Mouse (Mus musculus): ENCODE data around the gene Sept11. TPM values are rescaled to one million over a fixed set of nuclear protein-coding genes. Genes with fewer than 3 reads are reported as not detected.

The Sept11 gene
- total RNA-seq (2023), result 58.2 TPM

GRCm38 (mm10) chr5:93092857-93093622 is at the start of gene Sept11:
Sept11 (plus strand) TSS chr5:93093437.

GRCm38 (mm10) chr5:93044584-93045370 is 48.5 kb upstream of the Sept11 start, which contains the start of gene Sowahb:
Sowahb (minus strand) TSS chr5:93045022.

GRCm38 (mm10) chr5:93206109-93207005 is 113.1 kb downstream of the Sept11 start, which contains the start of the genes Ccni and 2010109A12Rik:
Ccni (minus strand) TSS chr5:93206495.
2010109A12Rik (plus strand) TSS chr5:93206518.

Other genes starting within 250 kb of the Sept11 start
- gene Sowahb, start 48.4 kb upstream of the Sept11 start, total RNA-seq (2023), result not detected
- 161 TPM for gene Ccni, start 113.1 kb downstream of the Sept11 start, total RNA-seq (2023)
- 3.9 TPM for gene 2010109A12Rik, start 113.1 kb downstream of the Sept11 start, total RNA-seq (2023)
- 118 TPM for gene Ccng2, start 173.8 kb downstream of the Sept11 start, total RNA-seq (2023)